Mouse (Mus musculus): ENCODE results near the gene Zap70.
"Not testable (repeated sequence)": the region's sequence is repeated elsewhere in the genome, so short reads cannot be mapped to it uniquely, and the experiment has no call there.

Gene Zap70

GRCm38 (mm10) chr1:36772198-36772934, 10.8 kb downstream of the Zap70 start:
- no peak for DNase-seq (ENCODE audit: low spot score in 2 of 2)

- DNase-seq (ENCODE audit: low spot score in 2 of 2), result no peak
These were observed 19.2 kb downstream of the Zap70 start for GRCm38 (mm10) chr1:36780793-36781192.

DNA sequence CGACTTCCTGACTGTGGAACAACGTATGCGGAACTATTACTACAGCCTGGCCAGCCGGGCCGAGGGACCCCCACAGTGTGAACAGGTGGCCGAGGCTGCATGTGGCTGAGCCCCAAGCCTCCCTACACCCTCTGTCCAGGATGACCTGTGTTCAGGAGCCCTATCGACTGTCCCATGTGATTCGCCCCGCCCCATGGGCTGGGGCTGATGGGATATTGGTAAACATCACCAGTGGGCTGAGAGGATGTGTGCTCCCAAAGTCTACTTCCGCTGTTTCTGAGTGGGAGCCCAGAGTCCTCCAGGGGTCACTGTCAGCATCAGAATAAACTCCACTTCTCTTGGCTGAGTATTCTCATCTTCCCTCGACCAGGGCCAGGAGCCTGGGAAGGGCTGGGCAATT, 20.9 kb downstream of the Zap70 start:
- DNase-seq (ENCODE audit: low spot score in 2 of 2), result no peak

DNA sequence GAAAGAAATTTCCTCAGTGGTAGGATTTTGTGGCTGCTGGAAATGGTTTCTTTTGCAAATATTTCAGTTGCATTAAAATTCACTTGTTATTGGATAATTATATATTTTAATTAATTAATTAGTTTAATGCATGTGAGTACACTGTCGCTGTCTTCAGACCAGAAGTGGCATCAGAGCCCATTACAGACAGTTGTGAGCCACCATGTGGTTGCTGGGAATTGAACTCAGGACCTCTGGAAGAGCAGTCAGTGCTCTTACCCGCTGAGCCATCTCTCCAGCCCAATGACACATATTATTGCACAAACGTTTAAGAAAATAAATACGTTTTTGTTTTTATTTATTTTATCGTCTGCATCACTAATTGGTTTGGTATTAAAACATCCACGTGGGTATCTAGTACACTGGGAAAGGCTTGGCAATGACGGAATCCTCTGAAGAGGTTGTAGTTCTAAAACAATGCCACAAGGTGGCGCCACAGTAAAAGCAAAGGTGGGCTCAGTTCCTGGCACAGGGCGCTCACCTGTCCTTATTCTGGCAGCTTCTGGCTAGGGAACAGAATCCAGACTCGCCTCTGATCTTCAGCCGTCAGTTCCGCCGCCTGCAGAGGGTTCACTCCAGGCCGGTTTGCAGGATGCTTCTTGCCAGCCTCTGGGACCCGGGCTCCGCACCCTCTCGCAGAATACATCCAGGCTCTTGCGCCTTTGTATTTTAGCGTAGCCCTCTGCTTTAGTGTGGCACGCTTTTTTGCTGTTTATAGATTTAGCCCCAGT, 23.0 kb downstream of the Zap70 start:
- peak; percentile 50 to 79 for DNase-seq (ENCODE audit: low spot score in 2 of 2)

GRCm38 (mm10) chr1:36785238-36785641, 23.6 kb downstream of the Zap70 start:
- DNase-seq (ENCODE audit: low spot score in 2 of 2), result peak in 1 of 2 experiments; percentile 22

DNA sequence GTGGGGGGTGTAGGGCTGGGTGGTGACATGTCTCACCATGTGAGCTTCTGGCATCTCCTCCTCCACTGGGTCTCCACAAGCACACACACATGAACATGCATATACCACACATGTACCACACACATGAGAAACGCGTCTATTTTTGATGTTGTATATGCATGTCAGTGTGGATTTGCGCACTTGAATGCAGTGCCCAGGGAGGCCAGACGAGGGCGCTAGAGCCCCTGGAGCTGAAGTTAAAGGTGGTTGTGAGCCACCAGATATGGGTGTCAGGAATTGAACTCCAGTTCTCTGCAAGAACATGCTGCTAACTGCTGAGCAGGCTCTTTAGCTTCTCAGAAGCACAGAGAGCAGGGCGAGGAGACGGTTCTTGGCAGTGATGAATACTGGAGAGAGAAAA, 24.8 kb downstream of the Zap70 start:
- DNase-seq (ENCODE audit: low spot score in 2 of 2), result no peak

DNA sequence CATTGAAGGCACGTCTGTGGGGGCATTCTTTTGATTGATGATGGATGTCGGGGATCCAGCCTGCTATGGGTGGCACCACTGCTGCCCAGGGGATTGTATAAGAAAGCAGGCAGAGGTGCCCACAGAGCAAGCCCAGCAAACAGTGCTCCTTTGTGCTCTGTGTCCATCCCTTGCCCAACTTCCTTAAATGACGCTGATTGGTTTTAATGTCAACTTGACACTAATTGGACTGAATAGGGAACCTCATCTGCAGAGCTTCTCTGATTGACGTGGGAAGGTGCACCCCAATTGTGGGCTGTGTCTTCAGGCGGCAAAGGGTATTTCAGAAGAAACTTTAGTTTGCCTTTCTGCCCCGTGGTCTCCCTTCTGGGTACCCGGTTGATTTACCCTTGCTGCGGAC, 27.8 kb downstream of the Zap70 start:
- no peak for DNase-seq (ENCODE audit: low spot score in 2 of 2)

GRCm38 (mm10) chr1:36796711-36797110, 35.1 kb downstream of the Zap70 start:
- DNase-seq (ENCODE audit: low spot score in 2 of 2), result no peak

DNA sequence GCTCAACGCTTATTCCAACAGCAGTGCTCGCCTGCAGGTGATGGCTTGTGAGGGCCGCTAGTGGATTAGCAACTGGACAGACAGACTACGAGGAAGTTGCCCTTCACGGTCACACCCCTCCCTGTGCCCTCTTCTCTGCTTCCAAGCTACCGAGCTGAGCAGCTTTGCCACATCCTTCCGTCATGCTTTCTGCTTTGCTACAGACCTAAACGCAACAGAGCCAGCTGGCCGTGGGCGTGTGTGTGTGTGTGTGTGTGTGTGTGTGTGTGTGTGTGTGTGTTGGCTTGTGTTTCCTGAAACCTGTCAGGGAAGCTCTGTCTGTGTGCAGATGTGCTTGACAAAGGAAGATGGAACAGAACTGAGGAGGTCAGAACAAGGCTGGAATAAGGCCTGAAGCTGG, 35.9 kb downstream of the Zap70 start:
- peak; percentile 35 to 46 for DNase-seq (ENCODE audit: low spot score in 2 of 2)

DNA sequence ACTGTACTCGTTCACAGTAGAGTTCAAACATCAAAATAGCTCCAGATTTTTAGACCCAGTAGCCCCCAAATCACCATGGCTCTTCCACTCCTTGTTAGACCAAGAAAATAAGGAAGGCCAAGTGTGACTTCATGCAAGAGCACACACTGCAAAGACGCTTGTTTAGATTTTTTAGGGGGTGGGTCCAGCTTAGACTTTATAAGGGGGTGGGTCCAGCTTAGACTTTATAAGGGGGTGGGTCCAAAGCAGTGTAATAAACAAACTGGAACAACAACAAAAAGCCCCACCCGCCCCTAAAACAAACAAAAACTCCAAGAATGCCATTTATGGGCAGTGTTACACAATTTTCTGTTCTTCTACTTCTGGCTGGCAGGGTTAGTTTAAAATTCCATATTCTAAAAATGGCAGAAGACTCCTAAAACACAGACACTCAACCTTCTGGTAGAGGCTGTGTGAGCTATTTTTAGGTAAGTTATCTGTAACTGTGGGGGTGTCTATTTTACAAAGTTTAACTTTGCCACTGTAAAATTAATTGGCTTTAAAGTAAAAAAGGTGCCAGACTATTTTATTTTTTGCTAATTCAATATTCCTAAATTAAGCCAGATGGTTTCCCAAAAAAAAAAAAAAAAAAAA, 38.9 kb downstream of the Zap70 start:
- no peak for DNase-seq (ENCODE audit: low spot score in 2 of 2)

GRCm38 (mm10) chr1:36804259-36804658, 42.7 kb downstream of the Zap70 start:
- no peak for DNase-seq (ENCODE audit: low spot score in 2 of 2)

DNA sequence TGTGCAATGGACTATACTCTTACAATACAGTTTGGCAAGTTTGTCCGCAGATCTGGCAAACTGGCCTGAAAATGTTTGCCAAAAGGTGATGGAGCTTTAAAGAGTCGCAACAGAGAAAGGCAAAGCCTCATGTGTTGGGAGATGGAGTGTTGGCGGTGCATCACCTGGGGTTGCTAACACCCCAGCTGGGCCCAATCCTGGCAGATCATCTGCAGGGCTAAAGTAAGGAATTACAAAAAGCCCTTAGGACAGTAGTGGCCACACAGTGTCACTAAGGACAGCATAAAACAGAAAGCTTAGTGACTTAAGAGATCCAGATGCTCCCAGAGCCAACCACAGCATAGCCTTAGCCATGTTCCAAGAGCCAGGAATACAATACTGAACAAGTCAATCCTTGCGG, 43.2 kb downstream of the Zap70 start:
- DNase-seq (ENCODE audit: low spot score in 2 of 2), result no peak

DNA sequence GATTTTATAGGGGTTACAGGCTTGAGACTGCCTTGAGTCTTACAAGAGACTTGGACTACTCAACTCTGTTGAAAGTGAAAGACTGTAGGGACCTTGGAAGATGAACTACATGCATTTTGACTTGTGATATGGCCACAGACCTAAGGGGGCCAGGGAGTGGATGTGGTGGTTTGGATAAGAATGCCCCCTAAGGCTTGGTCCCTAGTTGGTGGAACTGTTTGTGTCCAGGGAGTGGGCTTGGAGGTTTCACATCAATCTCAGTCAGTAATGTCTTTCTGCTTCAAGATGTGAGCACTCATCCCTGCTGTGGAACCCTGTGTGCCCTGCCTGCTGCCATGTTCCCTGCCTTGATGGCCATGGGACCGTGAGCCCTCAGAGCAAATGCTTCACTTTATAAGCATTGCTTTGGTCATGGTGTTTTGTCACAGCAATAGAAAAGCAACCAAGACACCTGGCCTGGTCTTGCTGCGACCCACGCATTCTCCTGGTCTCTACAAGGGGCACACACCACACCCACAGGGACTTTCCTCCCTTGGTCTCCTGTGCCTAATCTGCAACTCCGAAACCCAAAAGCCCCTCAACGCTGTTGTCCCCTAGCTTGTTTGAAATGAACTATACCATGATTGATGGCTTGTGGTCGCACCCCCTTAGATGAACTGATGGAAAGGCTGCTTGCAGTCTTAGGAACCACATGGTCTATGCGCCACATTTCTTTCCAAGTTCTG, 44.7 kb downstream of the Zap70 start:
- DNase-seq (ENCODE audit: low spot score in 2 of 2), result no peak

DNA sequence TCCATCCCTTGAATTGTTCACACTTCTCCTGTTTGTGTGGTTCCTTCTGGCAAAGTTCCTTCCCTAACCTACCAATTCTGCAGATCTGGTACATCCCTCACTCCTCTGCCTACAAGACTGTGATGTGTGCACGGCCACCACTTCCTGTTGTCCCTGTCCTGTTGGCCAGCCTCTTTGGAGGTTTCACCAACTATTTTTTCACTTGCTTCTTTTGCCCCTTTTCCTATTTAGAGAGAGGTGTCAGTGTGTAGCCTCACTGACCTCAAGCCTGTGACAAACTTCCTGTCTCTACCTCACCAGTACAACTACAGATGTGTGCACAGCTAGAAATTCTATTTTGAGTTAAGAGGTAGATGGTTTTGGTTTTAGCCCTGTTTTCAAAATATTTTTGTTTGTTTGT, 45.5 kb downstream of the Zap70 start:
- DNase-seq (ENCODE audit: low spot score in 2 of 2), result no peak

- DNase-seq (ENCODE audit: low spot score in 2 of 2), result no peak
These were observed 46.4 kb downstream of the Zap70 start for GRCm38 (mm10) chr1:36807782-36808565.

DNA sequence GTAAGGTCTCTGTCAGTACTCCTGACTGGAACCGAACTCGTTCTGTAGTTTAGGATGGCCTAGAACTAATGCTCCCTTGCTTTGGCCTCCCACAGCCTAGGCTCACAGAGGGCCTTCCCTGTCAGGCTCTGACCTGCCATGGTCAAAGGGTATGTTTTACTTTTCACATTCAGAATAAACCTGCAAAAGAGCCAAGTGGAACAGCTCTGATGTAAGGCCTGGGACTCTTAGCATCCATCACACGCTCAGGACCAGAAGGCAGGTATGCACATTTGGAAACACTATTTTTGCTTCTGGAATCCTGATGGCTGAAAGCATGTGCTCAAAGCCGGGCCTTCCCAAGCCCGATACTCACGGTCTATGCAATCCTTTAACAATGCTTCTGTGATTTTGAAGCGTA, 50.2 kb downstream of the Zap70 start:
- DNase-seq (ENCODE audit: low spot score in 2 of 2), result no peak

DNA sequence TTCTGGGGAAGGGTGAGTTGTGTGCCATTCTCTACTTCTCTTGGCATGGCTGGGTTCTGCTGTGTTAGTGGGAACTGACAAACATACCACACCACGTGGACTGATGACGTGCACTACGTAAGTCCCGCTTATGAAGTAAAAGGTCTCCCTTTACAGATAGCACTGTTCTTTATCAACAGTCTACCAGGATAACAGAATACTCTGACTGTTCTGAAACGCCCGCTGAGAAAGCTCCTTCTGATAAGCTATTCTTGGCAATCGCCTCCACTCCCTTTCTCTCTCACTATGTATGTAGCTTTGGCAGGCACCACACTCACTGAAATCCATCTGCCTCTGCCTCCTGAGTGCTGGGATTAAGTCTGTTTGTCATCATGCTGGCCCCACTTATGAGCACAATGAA, 51.8 kb downstream of the Zap70 start:
- no peak for DNase-seq (ENCODE audit: low spot score in 2 of 2)

DNA sequence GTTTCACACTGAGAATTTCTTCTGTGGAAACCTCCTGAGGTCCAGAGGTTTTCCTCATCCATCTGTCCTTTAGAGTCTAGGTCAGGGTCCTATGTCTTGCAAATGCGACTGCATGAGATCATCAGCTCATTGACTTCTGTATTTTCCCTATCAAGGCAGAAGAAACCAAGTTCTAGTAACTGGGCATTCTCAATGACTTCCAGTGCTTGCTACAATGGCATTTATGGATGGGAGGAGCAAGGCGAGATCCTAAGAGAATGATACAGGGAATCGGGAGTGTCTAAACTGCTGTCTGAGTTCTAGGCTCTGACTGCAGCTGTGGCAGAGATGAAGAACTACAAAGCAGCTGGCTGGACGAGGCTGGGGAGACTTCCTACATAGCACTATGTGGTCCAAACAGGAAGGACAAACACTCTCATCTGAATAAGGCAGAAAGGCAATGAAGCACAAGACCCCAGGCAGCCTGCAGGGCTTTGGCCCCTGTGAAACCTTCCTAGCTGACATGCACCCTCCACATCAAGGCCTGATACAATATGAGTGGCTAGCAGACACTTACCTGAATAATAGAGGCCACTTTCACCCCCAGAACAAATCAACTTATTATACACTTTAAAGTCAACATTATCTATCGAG, 52.8 kb downstream of the Zap70 start:
- no peak for DNase-seq (ENCODE audit: low spot score in 2 of 2)

DNA sequence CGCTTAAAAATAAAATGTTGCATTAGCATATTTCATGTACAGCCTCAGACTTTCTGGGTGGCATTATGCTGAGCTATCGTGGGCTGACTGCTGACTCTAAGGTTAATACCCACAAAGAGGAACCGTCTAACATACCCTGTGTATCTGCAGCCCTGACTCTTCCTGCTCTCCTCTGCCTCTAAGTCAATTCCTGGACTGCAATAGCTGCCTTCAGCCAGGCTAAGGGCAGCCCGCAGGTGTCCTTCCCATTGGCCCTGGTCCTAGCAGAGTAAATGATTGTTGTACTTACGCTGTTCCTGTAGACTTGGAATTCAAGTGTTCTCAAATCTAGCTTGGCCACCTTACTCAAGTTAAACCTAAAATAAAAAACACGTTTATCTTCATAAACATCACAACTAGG, 53.6 kb downstream of the Zap70 start:
- DNase-seq (ENCODE audit: low spot score in 2 of 2), result no peak

GRCm38 (mm10) chr1:36821918-36822317, 60.3 kb downstream of the Zap70 start:
- DNase-seq (ENCODE audit: low spot score in 2 of 2), result not testable (repeated sequence)

GRCm38 (mm10) chr1:36824356-36824755, 62.8 kb downstream of the Zap70 start:
- no peak for DNase-seq (ENCODE audit: low spot score in 2 of 2)

All from frontal cortex, postnatal 25 days (tissue).